Mouse (Mus musculus): ENCODE results near the gene Fgd3.

The Fgd3 gene

DNA sequence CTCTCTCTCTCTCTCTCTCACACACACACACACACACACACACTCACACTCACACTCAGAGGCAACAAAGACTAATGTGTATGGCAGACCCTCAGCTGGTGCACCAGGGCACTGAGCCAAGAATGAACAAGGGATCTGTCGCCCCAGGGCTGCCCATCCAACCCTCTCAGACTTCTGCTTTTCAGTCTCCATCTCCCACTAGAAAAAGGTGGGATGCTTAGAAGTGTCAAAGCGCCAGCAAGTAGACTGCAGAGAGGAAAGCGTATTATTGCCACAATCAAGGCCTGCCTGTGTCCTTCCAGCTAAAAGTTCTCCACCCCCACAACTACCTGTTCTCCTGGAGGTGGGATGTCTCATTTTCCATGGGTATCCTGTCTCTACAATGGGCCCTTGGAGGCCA lies 105.7 kb downstream of the Fgd3 start:
- DNase-seq = peak; percentile 51

DNA sequence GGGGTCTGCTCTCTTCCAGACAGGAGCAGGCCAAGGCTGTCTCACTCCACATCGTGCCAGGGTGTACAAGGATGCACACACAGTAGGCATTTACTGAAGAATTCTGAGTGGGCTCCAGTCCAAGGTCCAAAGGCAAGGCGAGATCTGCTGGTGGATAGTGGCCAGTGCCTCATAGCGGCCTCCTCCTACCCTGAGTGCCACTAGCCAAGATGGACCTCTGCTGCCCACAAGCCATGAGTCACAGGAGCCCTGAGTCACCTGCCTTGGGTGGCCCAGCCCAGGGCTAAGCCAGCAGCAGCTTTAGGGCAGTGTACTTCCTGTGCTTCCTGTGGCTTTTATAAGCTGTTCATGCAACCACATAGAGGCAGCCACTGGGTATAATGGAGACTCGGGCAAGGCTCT lies 106.6 kb downstream of the Fgd3 start:
- peak; percentile 82 for DNase-seq

DNA sequence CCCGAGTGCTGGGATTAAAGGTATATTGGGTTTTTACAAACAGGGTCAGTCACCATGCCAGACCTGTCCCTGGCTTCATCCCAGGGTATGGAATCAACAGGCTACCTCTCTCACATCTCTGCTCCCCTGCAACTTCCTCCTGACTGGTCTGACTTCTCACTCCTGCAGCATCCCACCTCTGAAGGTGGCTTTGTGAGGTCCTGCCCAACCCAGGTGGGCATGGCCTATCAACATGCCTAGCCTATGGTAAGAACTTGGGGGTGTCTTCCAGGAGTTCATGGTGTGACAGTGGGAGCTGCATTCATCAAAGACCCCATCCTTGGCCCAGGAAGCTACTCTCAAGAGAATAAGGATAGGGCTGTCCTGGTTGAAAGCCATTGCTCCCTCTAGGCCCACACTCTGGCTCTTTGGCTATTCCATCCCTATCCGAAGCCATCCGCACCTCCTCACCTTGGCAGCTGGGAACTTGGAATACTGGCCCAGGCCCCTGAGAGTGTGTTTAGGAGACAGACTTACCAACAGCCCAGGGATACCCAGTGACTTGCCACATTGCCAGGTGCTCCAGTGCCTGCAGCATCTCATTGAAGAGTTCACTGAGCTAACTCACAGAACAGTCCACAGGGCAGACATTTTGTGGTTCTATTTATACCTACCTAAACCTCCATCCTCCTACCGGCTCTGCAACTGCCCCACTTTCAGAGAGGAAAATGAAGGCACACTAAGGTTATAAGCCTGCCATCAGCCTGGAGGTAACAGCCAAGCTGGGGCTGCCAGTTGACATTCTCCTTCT lies 107.2 kb downstream of the Fgd3 start:
- DNase-seq = peak; percentile 54

Measured in cerebellum, adult 9-11 months (tissue).